Mouse (Mus musculus) heart, postnatal 14 days (tissue): Measurements from ENCODE around the gene Aacs. TPM values are rescaled to one million over a fixed set of nuclear protein-coding genes. Genes with fewer than 3 reads are reported as not detected.

ENCODE experiments used
- DNase-seq, 2 experiments: peaks; one replicate each; pipeline ENCODE4 v3.0.0; 2021 to 2022
- intact Hi-C: fragments of 180-260 bp; cut with DNase I; formaldehyde crosslinking; loops from one replicate; pipeline ENCODE4 v1.15.1; 2025
- total RNA-seq, 2 experiments: library from RNA; stranded (reverse); gene quantifications; 2 replicates each; pipeline ENCODE4 v1.2.3; 2021

Gene Aacs
- total RNA-seq, 2 experiments from 2014 or later = 4.0 to 4.8 TPM

GRCm38 (mm10) chr5:125461868-125462445 lies 13.7 kb upstream of the Aacs start:
- peak; percentile 46 to 64 for DNase-seq

GRCm38 (mm10) chr5:125465192-125465591 lies 10.4 kb upstream of the Aacs start:
- intact Hi-C loops = no loop called here
- no peak for DNase-seq

More at GRCm38 (mm10) chr5:125461868-125462445, 13.7 kb upstream of the Aacs start:
- intact Hi-C loops = loop anchor here (2.0 to 5.0 kb wide), 2 partner anchors 50 to 77 kb away; no protein-coding TSS in a partner anchor

- intact Hi-C loops = no loop called here
- DNase-seq = peak; percentile 89 to 92
These were observed 9.9 kb upstream of the Aacs start for GRCm38 (mm10) chr5:125465701-125466106.

GRCm38 (mm10) chr5:125466483-125466882 lies 9.1 kb upstream of the Aacs start:
- no peak for DNase-seq
- intact Hi-C loops = no loop called here

GRCm38 (mm10) chr5:125467261-125467660 lies 8.4 kb upstream of the Aacs start:
- no peak for DNase-seq
- intact Hi-C loops = no loop called here

- intact Hi-C loops = no loop called here
- DNase-seq = no peak
These were observed 4.9 kb upstream of the Aacs start for GRCm38 (mm10) chr5:125470713-125471112.

GRCm38 (mm10) chr5:125472796-125473475 lies 2.7 kb upstream of the Aacs start:
- intact Hi-C loops = no loop called here
- no peak for DNase-seq

GRCm38 (mm10) chr5:125475030-125475429 lies 584 bp upstream of the Aacs start:
- intact Hi-C loops = no loop called here
- no peak for DNase-seq

GRCm38 (mm10) chr5:125476286-125476625 lies 642 bp downstream of the Aacs start:
- DNase-seq = no peak
- intact Hi-C loops = no loop called here

- intact Hi-C loops = no loop called here
- DNase-seq = no peak
These were observed 1.2 kb downstream of the Aacs start for GRCm38 (mm10) chr5:125476799-125477198.

GRCm38 (mm10) chr5:125477533-125477932 lies 1.9 kb downstream of the Aacs start:
- DNase-seq = no peak
- intact Hi-C loops = no loop called here

GRCm38 (mm10) chr5:125478037-125478436 lies 2.4 kb downstream of the Aacs start:
- intact Hi-C loops = no loop called here
- no peak for DNase-seq

GRCm38 (mm10) chr5:125479376-125479775 lies 3.8 kb downstream of the Aacs start:
- DNase-seq = no peak
- intact Hi-C loops = no loop called here

GRCm38 (mm10) chr5:125480434-125481231 lies 5.0 kb downstream of the Aacs start:
- no peak for DNase-seq
- intact Hi-C loops = no loop called here

GRCm38 (mm10) chr5:125482474-125482873 lies 6.9 kb downstream of the Aacs start:
- no peak for DNase-seq
- intact Hi-C loops = no loop called here

GRCm38 (mm10) chr5:125483712-125484611 lies 8.3 kb downstream of the Aacs start:
- DNase-seq = no peak
- intact Hi-C loops = no loop called here

GRCm38 (mm10) chr5:125485031-125485778 lies 9.6 kb downstream of the Aacs start:
- intact Hi-C loops = no loop called here
- DNase-seq = no peak

GRCm38 (mm10) chr5:125486088-125486487 lies 10.5 kb downstream of the Aacs start:
- no peak for DNase-seq
- intact Hi-C loops = no loop called here

GRCm38 (mm10) chr5:125487375-125488115 lies 11.9 kb downstream of the Aacs start:
- no peak for DNase-seq
- intact Hi-C loops = no loop called here
